Mouse (Mus musculus): ENCODE measurements around the gene Ddx19a.
"Not testable (repeated sequence)": the region's sequence is repeated elsewhere in the genome, so short reads cannot be mapped to it uniquely, and the experiment has no call there.

Gene Ddx19a

GRCm38 (mm10) chr8:110976532-110976931 is 21.1 kb downstream of the Ddx19a start:
- not testable (repeated sequence) for DNase-seq (ENCODE audit: low read depth in 1 of 2, low spot score in 2 of 2)

GRCm38 (mm10) chr8:110969910-110970770 is 27.5 kb downstream of the Ddx19a start:
- DNase-seq (ENCODE audit: low read depth in 1 of 2, low spot score in 2 of 2): peak; percentile 52 to 77

GRCm38 (mm10) chr8:110967326-110967725 is 30.3 kb downstream of the Ddx19a start:
- no peak for DNase-seq (ENCODE audit: low read depth in 1 of 2, low spot score in 2 of 2)

GRCm38 (mm10) chr8:110966586-110966985 is 31.0 kb downstream of the Ddx19a start:
- no peak for DNase-seq (ENCODE audit: low read depth in 1 of 2, low spot score in 2 of 2)

- DNase-seq (ENCODE audit: low read depth in 1 of 2, low spot score in 2 of 2): no peak
Measured at GRCm38 (mm10) chr8:110965594-110965993, 32.0 kb downstream of the Ddx19a start.

GRCm38 (mm10) chr8:110964666-110965065 is 32.9 kb downstream of the Ddx19a start:
- no peak for DNase-seq (ENCODE audit: low read depth in 1 of 2, low spot score in 2 of 2)

GRCm38 (mm10) chr8:110963051-110963450 is 34.5 kb downstream of the Ddx19a start:
- DNase-seq (ENCODE audit: low read depth in 1 of 2, low spot score in 2 of 2): no peak

GRCm38 (mm10) chr8:110959906-110960305 is 37.7 kb downstream of the Ddx19a start:
- no peak for DNase-seq (ENCODE audit: low read depth in 1 of 2, low spot score in 2 of 2)

- DNase-seq (ENCODE audit: low read depth in 1 of 2, low spot score in 2 of 2): no peak
Measured at GRCm38 (mm10) chr8:110959071-110959780, 38.4 kb downstream of the Ddx19a start.

GRCm38 (mm10) chr8:110958553-110958952 is 39.0 kb downstream of the Ddx19a start:
- DNase-seq (ENCODE audit: low read depth in 1 of 2, low spot score in 2 of 2): not testable (repeated sequence)

GRCm38 (mm10) chr8:110958135-110958534 is 39.5 kb downstream of the Ddx19a start:
- no peak for DNase-seq (ENCODE audit: low read depth in 1 of 2, low spot score in 2 of 2)

GRCm38 (mm10) chr8:110957471-110957870 is 40.1 kb downstream of the Ddx19a start:
- DNase-seq (ENCODE audit: low read depth in 1 of 2, low spot score in 2 of 2): no peak

GRCm38 (mm10) chr8:110956619-110957450 is 40.8 kb downstream of the Ddx19a start:
- no peak for DNase-seq (ENCODE audit: low read depth in 1 of 2, low spot score in 2 of 2)

GRCm38 (mm10) chr8:110954776-110955175 is 42.8 kb downstream of the Ddx19a start:
- DNase-seq (ENCODE audit: low read depth in 1 of 2, low spot score in 2 of 2): no peak

GRCm38 (mm10) chr8:110950065-110950484 is 47.5 kb downstream of the Ddx19a start:
- DNase-seq (ENCODE audit: low read depth in 1 of 2, low spot score in 2 of 2): no peak

- no peak for DNase-seq (ENCODE audit: low read depth in 1 of 2, low spot score in 2 of 2)
Measured at GRCm38 (mm10) chr8:110945716-110946115, 51.9 kb downstream of the Ddx19a start.

- no peak for DNase-seq (ENCODE audit: low read depth in 1 of 2, low spot score in 2 of 2)
Measured at GRCm38 (mm10) chr8:110944276-110944876, 53.2 kb downstream of the Ddx19a start.

- DNase-seq (ENCODE audit: low read depth in 1 of 2, low spot score in 2 of 2): no peak
Measured at GRCm38 (mm10) chr8:110941453-110941948, 56.1 kb downstream of the Ddx19a start.

- DNase-seq (ENCODE audit: low read depth in 1 of 2, low spot score in 2 of 2): no peak
Measured at GRCm38 (mm10) chr8:110940682-110941452, 56.7 kb downstream of the Ddx19a start.

All from monocyte, adult 2 months (primary cell).